Mouse (Mus musculus) testis, adult 2 months (tissue): ENCODE results near the gene Taf6l.

Experiments used
- CTCF ChIP-seq: fragments of 200-500 bp; IDR thresholded peaks from 2 replicates; pipeline ENCODE4 v1.5.1; 2012; ENCODE audit warnings: low read depth, mild to moderate bottlenecking, inconsistent platforms, low read length, moderate library complexity; ENCODE audit not compliant: control insufficient read depth, insufficient read depth, insufficient replicate concordance
- POLR2A ChIP-seq: fragments of 200-500 bp; IDR thresholded peaks from 2 replicates; pipeline ENCODE4 v1.6.1; 2012; ENCODE audit warnings: low read depth, mild to moderate bottlenecking, inconsistent platforms, low read length, moderate library complexity; ENCODE audit not compliant: control insufficient read depth

DNA sequence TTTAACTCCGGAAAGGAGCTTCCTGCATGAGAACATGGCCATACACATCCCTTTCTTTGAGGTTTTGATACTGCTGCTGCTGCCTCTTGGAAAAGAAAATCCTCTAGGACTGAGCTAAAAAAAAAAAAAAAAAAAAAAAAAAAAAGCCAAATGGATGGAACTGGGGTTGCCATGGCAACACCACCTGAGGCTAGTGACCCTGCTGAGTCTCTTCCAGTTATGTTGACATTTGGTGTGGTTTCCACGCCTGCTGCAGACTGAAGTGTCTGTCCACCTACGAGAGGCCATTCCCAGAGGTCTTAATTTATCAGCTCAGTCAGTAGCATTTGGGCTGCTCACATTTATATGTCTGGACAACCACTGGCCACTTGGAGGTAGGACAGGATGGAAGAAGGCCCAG is 2.3 kb upstream of the Taf6l start:
- no peak for TF ChIP-seq POLR2A
- no peak for TF ChIP-seq CTCF
